ENCODE assay signal across 20 mouse cellular contexts in genomic region chr12:40243241-40243640, GRCm38 (mm10). TPM values are rescaled to one million over a fixed set of nuclear protein-coding genes. Genes with fewer than 3 reads are reported as not detected.
A peak's percentile ranks its signal among the peaks of the same experiment; 100 is the strongest.
DNase-seq lines count a peak whose midpoint lies in the region; ATAC-seq and TF ChIP-seq lines count a peak whose summit lies in the region.
"Had no signal": no experiment of that assay in that cellular context is flagged by ENCODE, and none has a peak within 500 bp of the region (broad histone marks: within the 10 kb centered on the region; RNA-seq: fewer than 3 reads in every experiment).

No protein-coding gene starts in this region.

- no peaks in the 10 kb centered on the region for H3K36me3 ChIP-seq in heart, embryonic 13.5 days
- H3K36me3 ChIP-seq in heart, postnatal 0 days (replicated peaks; ENCODE audit: control insufficient read depth, insufficient read depth, low read length), result no peaks in the 10 kb centered on the region
- no peaks in the 10 kb centered on the region for H3K36me3 ChIP-seq in heart, embryonic 10.5 days
- no peaks in the 10 kb centered on the region for H3K36me3 ChIP-seq in hindbrain, embryonic 16.5 days (ENCODE audit: control insufficient read depth, insufficient read depth, low read length)
- no peaks in the 10 kb centered on the region for H3K36me3 ChIP-seq in hindbrain, embryonic 14.5 days (replicated peaks; ENCODE audit: control insufficient read depth, insufficient read depth)
- H3K36me3 ChIP-seq in neural tube, embryonic 12.5 days, result no peaks in the 10 kb centered on the region
- no peaks in the 10 kb centered on the region for H3K36me3 ChIP-seq in neural tube, embryonic 15.5 days
- H3K36me3 ChIP-seq: embryonic facial prominence, embryonic 12.5 days; embryonic facial prominence, embryonic 15.5 days; forebrain, embryonic 12.5 days had no signal

- no peak overlapping the region for H3K4me3 ChIP-seq in heart, embryonic 13.5 days
- H3K4me3 ChIP-seq in heart, postnatal 0 days (ENCODE audit: low read depth, low read length), result no peak overlapping the region
- H3K4me3 ChIP-seq in heart, embryonic 10.5 days, result no peak overlapping the region
- no peak overlapping the region for H3K4me3 ChIP-seq in hindbrain, embryonic 16.5 days (ENCODE audit: low read length)
- no peak overlapping the region for H3K4me3 ChIP-seq in hindbrain, embryonic 14.5 days (replicated peaks; ENCODE audit: low read length)
- no peak overlapping the region for H3K4me3 ChIP-seq in neural tube, embryonic 12.5 days
- H3K4me3 ChIP-seq in neural tube, embryonic 15.5 days (replicated peaks), result no peak overlapping the region
- H3K4me3 ChIP-seq: embryonic facial prominence, embryonic 12.5 days; embryonic facial prominence, embryonic 15.5 days; forebrain, embryonic 12.5 days had no signal

- H3K27me3 ChIP-seq in heart, embryonic 13.5 days (replicated peaks), result no peaks in the 10 kb centered on the region
- no peaks in the 10 kb centered on the region for H3K27me3 ChIP-seq in heart, postnatal 0 days (ENCODE audit: control insufficient read depth, insufficient read depth, low read length)
- no peaks in the 10 kb centered on the region for H3K27me3 ChIP-seq in heart, embryonic 10.5 days (ENCODE audit: insufficient read depth, poor library complexity, severe bottlenecking)
- H3K27me3 ChIP-seq in hindbrain, embryonic 16.5 days (replicated peaks; ENCODE audit: control insufficient read depth, insufficient read depth, low read length), result no peaks in the 10 kb centered on the region
- no peaks in the 10 kb centered on the region for H3K27me3 ChIP-seq in hindbrain, embryonic 14.5 days (ENCODE audit: control insufficient read depth, insufficient read depth, low read length)
- no peaks in the 10 kb centered on the region for H3K27me3 ChIP-seq in neural tube, embryonic 12.5 days (replicated peaks)
- H3K27me3 ChIP-seq in neural tube, embryonic 15.5 days (replicated peaks), result no peaks in the 10 kb centered on the region
- H3K27me3 ChIP-seq: embryonic facial prominence, embryonic 12.5 days; embryonic facial prominence, embryonic 15.5 days; forebrain, embryonic 12.5 days had no signal

- intact Hi-C loops in heart, postnatal 14 days (cut with DNase I), result no loop called here

- H3K27ac ChIP-seq in heart, embryonic 13.5 days (replicated peaks), result no peak overlapping the region
- H3K27ac ChIP-seq in heart, postnatal 0 days (ENCODE audit: low read depth), result no peak overlapping the region
- no peak overlapping the region for H3K27ac ChIP-seq in heart, embryonic 10.5 days
- H3K27ac ChIP-seq in hindbrain, embryonic 16.5 days (ENCODE audit: low read depth, low read length), result no peak overlapping the region
- no peak overlapping the region for H3K27ac ChIP-seq in hindbrain, embryonic 14.5 days
- H3K27ac ChIP-seq in neural tube, embryonic 12.5 days, result no peak overlapping the region
- H3K27ac ChIP-seq in neural tube, embryonic 15.5 days (replicated peaks), result no peak overlapping the region
- H3K27ac ChIP-seq: embryonic facial prominence, embryonic 12.5 days; embryonic facial prominence, embryonic 15.5 days; forebrain, embryonic 12.5 days had no signal

- TF ChIP-seq EP300 in heart, postnatal 0 days (IDR thresholded peaks at IDR 0.05; ENCODE audit: low read depth), result no peak

- TF ChIP-seq CTCF in heart, postnatal 0 days (IDR thresholded peaks at IDR 0.05; ENCODE audit: low read depth), result no peak

- WGBS in heart, embryonic 13.5 days, result 58% methylated on average over 4 of the region's 4 CpGs
- WGBS in heart, postnatal 0 days, result 70% methylated on average over 4 of the region's 4 CpGs
- WGBS in heart, embryonic 10.5 days, result 56% methylated on average over 4 of the region's 4 CpGs
- WGBS in hindbrain, embryonic 16.5 days, result 60% methylated on average over 4 of the region's 4 CpGs
- 61% methylated on average over 4 of the region's 4 CpGs for WGBS in hindbrain, embryonic 14.5 days
- 62% methylated on average over 4 of the region's 4 CpGs for WGBS in neural tube, embryonic 12.5 days
- WGBS in neural tube, embryonic 15.5 days, result 65% methylated on average over 4 of the region's 4 CpGs

- no peak overlapping the region for H3K9ac ChIP-seq in heart, embryonic 13.5 days
- 0 out of 2 replicates have a peak overlapping the region, but pooled peaks have one; percentile 34 for H3K9ac ChIP-seq in heart, postnatal 0 days (replicated peaks; ENCODE audit: low read depth, low read length)
- no peak overlapping the region for H3K9ac ChIP-seq in hindbrain, embryonic 16.5 days (ENCODE audit: low read depth, low read length)
- no peak overlapping the region for H3K9ac ChIP-seq in hindbrain, embryonic 14.5 days
- H3K9ac ChIP-seq in neural tube, embryonic 12.5 days, result no peak overlapping the region
- H3K9ac ChIP-seq in neural tube, embryonic 15.5 days (replicated peaks), result no peak overlapping the region
- H3K9ac ChIP-seq: embryonic facial prominence, embryonic 12.5 days; embryonic facial prominence, embryonic 15.5 days; forebrain, embryonic 12.5 days had no signal

- peaks cover 24% of the 10 kb centered on the region for H3K4me1 ChIP-seq in heart, embryonic 13.5 days
- peaks cover 18% of the 10 kb centered on the region for H3K4me1 ChIP-seq in heart, postnatal 0 days (ENCODE audit: control insufficient read depth, insufficient read depth)
- peaks cover 24% of the 10 kb centered on the region for H3K4me1 ChIP-seq in heart, embryonic 10.5 days
- no peaks in the 10 kb centered on the region for H3K4me1 ChIP-seq in hindbrain, embryonic 16.5 days (ENCODE audit: control insufficient read depth, insufficient read depth, low read depth, low read length)
- no peaks in the 10 kb centered on the region for H3K4me1 ChIP-seq in hindbrain, embryonic 14.5 days (replicated peaks; ENCODE audit: control insufficient read depth, insufficient read depth, low read length)
- H3K4me1 ChIP-seq in neural tube, embryonic 12.5 days, result peaks cover 8% of the 10 kb centered on the region; the same call in 1 of the 2 replicates
- H3K4me1 ChIP-seq in neural tube, embryonic 15.5 days, result peaks cover 8% of the 10 kb centered on the region; the same call in 1 of the 2 replicates
- H3K4me1 ChIP-seq: embryonic facial prominence, embryonic 12.5 days; embryonic facial prominence, embryonic 15.5 days had no signal

- no peak for DNase-seq in heart, postnatal 14 days
- DNase-seq in heart, postnatal 0 days (ENCODE audit: low spot score), result no peak
- DNase-seq in heart, embryonic 10.5 days (ENCODE audit: low spot score), result no peak
- no peak for DNase-seq in hindbrain, embryonic 14.5 days (ENCODE audit: low spot score)

- H3K9me3 ChIP-seq in heart, embryonic 13.5 days, result no peaks in the 10 kb centered on the region
- H3K9me3 ChIP-seq in heart, postnatal 0 days (replicated peaks; ENCODE audit: control insufficient read depth, low read length), result no peaks in the 10 kb centered on the region
- no peaks in the 10 kb centered on the region for H3K9me3 ChIP-seq in heart, embryonic 10.5 days
- no peaks in the 10 kb centered on the region for H3K9me3 ChIP-seq in hindbrain, embryonic 16.5 days (ENCODE audit: control insufficient read depth, low read length)
- no peaks in the 10 kb centered on the region for H3K9me3 ChIP-seq in hindbrain, embryonic 14.5 days (ENCODE audit: control insufficient read depth, low read length)
- no peaks in the 10 kb centered on the region for H3K9me3 ChIP-seq in neural tube, embryonic 12.5 days
- no peaks in the 10 kb centered on the region for H3K9me3 ChIP-seq in neural tube, embryonic 15.5 days (replicated peaks)
- H3K9me3 ChIP-seq: embryonic facial prominence, embryonic 12.5 days; embryonic facial prominence, embryonic 15.5 days; forebrain, embryonic 12.5 days had no signal

- peak overlapping the region; percentile 57 for H3K4me2 ChIP-seq in heart, embryonic 13.5 days
- no peak overlapping the region for H3K4me2 ChIP-seq in heart, postnatal 0 days (ENCODE audit: low read depth, low read length)
- H3K4me2 ChIP-seq in hindbrain, embryonic 16.5 days (ENCODE audit: low read length), result no peak overlapping the region
- no peak overlapping the region for H3K4me2 ChIP-seq in hindbrain, embryonic 14.5 days (replicated peaks)
- H3K4me2 ChIP-seq in neural tube, embryonic 12.5 days (replicated peaks), result no peak overlapping the region
- no peak overlapping the region for H3K4me2 ChIP-seq in neural tube, embryonic 15.5 days
- H3K4me2 ChIP-seq: embryonic facial prominence, embryonic 12.5 days; embryonic facial prominence, embryonic 15.5 days; forebrain, embryonic 12.5 days had no signal

- no peak for ATAC-seq in heart, embryonic 13.5 days (ENCODE audit: extremely low read depth, insufficient number of reproducible peaks, low FRiP score, low TSS enrichment)
- ATAC-seq in heart, postnatal 0 days (ENCODE audit: insufficient read depth, low read depth), result no peak
- 0 out of 2 replicates have a peak, but pooled peaks have one; percentile 24 for ATAC-seq in hindbrain, embryonic 16.5 days
- ATAC-seq in hindbrain, embryonic 14.5 days (ENCODE audit: low FRiP score), result no peak
- 0 out of 2 replicates have a peak, but pooled peaks have one; percentile 15 for ATAC-seq in neural tube, embryonic 12.5 days (ENCODE audit: low FRiP score, low read depth)
- ATAC-seq in neural tube, embryonic 15.5 days (ENCODE audit: low FRiP score), result no peak

RNA-seq across cellular contexts. Expression of gene Ifrd1, which starts 5.1 kb away (rescaled TPM):
- 98.0 and 98.2 TPM in 2 replicates for polyA plus RNA-seq in heart, embryonic 13.5 days (2015; fragmentation: Nextera tagmentation; extraction: Ambion mirVana)
- 100 to 1,000 TPM in 1 of 2 experiments, 10 to 100 TPM in 1; 99.6 to 111 TPM for total RNA-seq in heart, postnatal 14 days (2021)
- total RNA-seq in heart, postnatal 0 days (2014; rRNA removed; ENCODE audit: low replicate concordance), result 47.0 and 74.6 TPM in 2 replicates
- polyA plus RNA-seq in heart, postnatal 0 days (2015; fragmentation: Nextera tagmentation; extraction: Ambion mirVana), result 90.4 and 117 TPM in 2 replicates
- polyA plus RNA-seq in heart, embryonic 10.5 days (2016; fragmentation: Nextera tagmentation; extraction: Ambion mirVana), result 95.0 and 98.2 TPM in 2 replicates
- polyA plus RNA-seq in hindbrain, embryonic 16.5 days (2015; fragmentation: Nextera tagmentation; extraction: Ambion mirVana), result 152 and 156 TPM in 2 replicates
- polyA plus RNA-seq in hindbrain, embryonic 14.5 days (2014; fragmentation: Nextera tagmentation; extraction: Ambion mirVana), result 178 and 205 TPM in 2 replicates
- polyA plus RNA-seq in neural tube, embryonic 12.5 days (2016; fragmentation: Nextera tagmentation; extraction: Ambion mirVana), result 159 and 186 TPM in 2 replicates
- polyA plus RNA-seq in neural tube, embryonic 15.5 days (2015; fragmentation: Nextera tagmentation; extraction: Ambion mirVana), result 140 and 145 TPM in 2 replicates

RNA-seq across cellular contexts. Expression of gene Lsmem1, which starts 44.0 kb away (rescaled TPM):
- polyA plus RNA-seq in heart, embryonic 13.5 days (2015; fragmentation: Nextera tagmentation; extraction: Ambion mirVana), result 26.9 and 28.1 TPM in 2 replicates
- 10 to 100 TPM; 21.6 to 24.4 TPM for total RNA-seq in heart, postnatal 14 days (2021)
- 5.1 and 9.2 TPM in 2 replicates for total RNA-seq in heart, postnatal 0 days (2014; rRNA removed; ENCODE audit: low replicate concordance)
- 24.3 and 37.5 TPM in 2 replicates for polyA plus RNA-seq in heart, postnatal 0 days (2015; fragmentation: Nextera tagmentation; extraction: Ambion mirVana)
- 11.5 and 20.7 TPM in 2 replicates for polyA plus RNA-seq in heart, embryonic 10.5 days (2016; fragmentation: Nextera tagmentation; extraction: Ambion mirVana)
- 0.16 TPM in 1 of 2 replicates, not detected in the other for polyA plus RNA-seq in hindbrain, embryonic 16.5 days (2015; fragmentation: Nextera tagmentation; extraction: Ambion mirVana)
- polyA plus RNA-seq in hindbrain, embryonic 14.5 days (2014; fragmentation: Nextera tagmentation; extraction: Ambion mirVana), result 0.10 TPM in 1 of 2 replicates, not detected in the other
- polyA plus RNA-seq in neural tube, embryonic 12.5 days (2016; fragmentation: Nextera tagmentation; extraction: Ambion mirVana), result 0.09 and 0.15 TPM in 2 replicates
- polyA plus RNA-seq in neural tube, embryonic 15.5 days (2015; fragmentation: Nextera tagmentation; extraction: Ambion mirVana), result 0.40 and 0.59 TPM in 2 replicates
- total RNA-seq: adrenal gland, postnatal 14 days; common myeloid progenitor, adult 5-6 weeks; granulocyte monocyte progenitor cell, adult 5-6 weeks; MEL had no signal
- polyA plus RNA-seq: adrenal gland, adult 2 months; CD4-positive, CD25-positive, alpha-beta regulatory T cell, adult 4 months; forebrain, embryonic 16.5 days; intestine, embryonic 14.5 days; intestine, postnatal 0 days had no signal

Comparison
In these comparisons a context has a peak if more than half of its experiments do, and no peak if none do; other contexts are left out.
1. ATAC-seq: peak in hindbrain, embryonic 16.5 days (single experiment) and neural tube, embryonic 12.5 days (single experiment); none in heart, embryonic 13.5 days (single experiment), heart, postnatal 0 days (single experiment), hindbrain, embryonic 14.5 days (single experiment) and neural tube, embryonic 15.5 days (single experiment).